Mouse (Mus musculus): Measurements from ENCODE around the gene Sp1. TPM values are rescaled to one million over a fixed set of nuclear protein-coding genes. Genes with fewer than 3 reads are reported as not detected.

Sp1 gene
- polyA plus RNA-seq, 1 experiment from 2014 or later = 7.0 TPM

- ATAC-seq = peak; percentile 72
- Histone ChIP-seq H3K9me3 (replicated peaks; ENCODE audit: control insufficient read depth, low read length) (no peaks in the 10 kb centered on the region), H3K4me1 (ENCODE audit: control insufficient read depth, insufficient read depth, low read length) (peaks cover 14% of the 10 kb centered on the region), H3K4me3 (ENCODE audit: low read depth, low read length) (peak overlapping the region; percentile 83), H3K27me3 (replicated peaks; ENCODE audit: control insufficient read depth, insufficient read depth, low read length) (no peaks in the 10 kb centered on the region), H3K9ac (ENCODE audit: low read length) (peak overlapping the region; percentile 94), H3K4me2 (ENCODE audit: low read length) (peak overlapping the region; percentile 71), H3K36me3 (ENCODE audit: control insufficient read depth, insufficient read depth, low read length) (peaks cover 22% of the 10 kb centered on the region), H3K27ac (ENCODE audit: low read depth, low read length) (peak overlapping the region; percentile 96)
- DNase-seq (ENCODE audit: low spot score) = peak; percentile 84
- 1% methylated on average over 34 of the region's 67 CpGs for WGBS
Measured at GRCm38 (mm10) chr15:102470605-102471294, 64.8 kb downstream of the Sp1 start.

GRCm38 (mm10) chr15:102471295-102471645 lies 65.3 kb downstream of the Sp1 start:
- no peaks in the 10 kb centered on the region for H3K9me3 ChIP-seq (replicated peaks; ENCODE audit: control insufficient read depth, low read length)
- H3K27me3 ChIP-seq (replicated peaks; ENCODE audit: control insufficient read depth, insufficient read depth, low read length) = no peaks in the 10 kb centered on the region
- peak overlapping the region; percentile 94 for H3K9ac ChIP-seq (ENCODE audit: low read length)
- ATAC-seq (no peak), DNase-seq (ENCODE audit: low spot score) (no peak)
- peaks cover 14% of the 10 kb centered on the region for H3K4me1 ChIP-seq (ENCODE audit: control insufficient read depth, insufficient read depth, low read length)
- H3K4me3 ChIP-seq (ENCODE audit: low read depth, low read length) = peak overlapping the region; percentile 83
- peak overlapping the region; percentile 71 for H3K4me2 ChIP-seq (ENCODE audit: low read length)
- under 1% methylated on average over 10 of the region's 10 CpGs for WGBS
- H3K27ac ChIP-seq (ENCODE audit: low read depth, low read length) = peak overlapping the region; percentile 96
- H3K36me3 ChIP-seq (ENCODE audit: control insufficient read depth, insufficient read depth, low read length) = peaks cover 27% of the 10 kb centered on the region

- Histone ChIP-seq H3K27me3 (replicated peaks; ENCODE audit: control insufficient read depth, insufficient read depth, low read length) (no peaks in the 10 kb centered on the region), H3K9ac (ENCODE audit: low read length) (peak overlapping the region; percentile 41; the same call in 1 of the 2 replicates), H3K4me3 (ENCODE audit: low read depth, low read length) (peak overlapping the region; percentile 83), H3K36me3 (ENCODE audit: control insufficient read depth, insufficient read depth, low read length) (peaks cover 32% of the 10 kb centered on the region), H3K4me1 (ENCODE audit: control insufficient read depth, insufficient read depth, low read length) (peaks cover 14% of the 10 kb centered on the region), H3K9me3 (replicated peaks; ENCODE audit: control insufficient read depth, low read length) (no peaks in the 10 kb centered on the region), H3K4me2 (ENCODE audit: low read length) (peak overlapping the region; percentile 71), H3K27ac (ENCODE audit: low read depth, low read length) (no peak overlapping the region)
- DNase-seq (ENCODE audit: low spot score) = no peak
- no peak for ATAC-seq
Measured at GRCm38 (mm10) chr15:102471727-102472126, 65.8 kb downstream of the Sp1 start.

GRCm38 (mm10) chr15:102473246-102473645 lies 67.3 kb downstream of the Sp1 start:
- no peak overlapping the region; the same call in 1 of the 2 replicates for H3K4me2 ChIP-seq (ENCODE audit: low read length)
- H3K27ac ChIP-seq (ENCODE audit: low read depth, low read length) = no peak overlapping the region
- no peak overlapping the region for H3K4me3 ChIP-seq (ENCODE audit: low read depth, low read length)
- 72% methylated on average over 2 of the region's 2 CpGs for WGBS
- H3K27me3 ChIP-seq (replicated peaks; ENCODE audit: control insufficient read depth, insufficient read depth, low read length) = no peaks in the 10 kb centered on the region
- H3K9ac ChIP-seq (ENCODE audit: low read length) = no peak overlapping the region
- no peak for ATAC-seq
- peaks cover 47% of the 10 kb centered on the region for H3K36me3 ChIP-seq (ENCODE audit: control insufficient read depth, insufficient read depth, low read length)
- DNase-seq (ENCODE audit: low spot score) = no peak
- no peaks in the 10 kb centered on the region for H3K9me3 ChIP-seq (replicated peaks; ENCODE audit: control insufficient read depth, low read length)
- peaks cover 14% of the 10 kb centered on the region for H3K4me1 ChIP-seq (ENCODE audit: control insufficient read depth, insufficient read depth, low read length)

GRCm38 (mm10) chr15:102474520-102474919 lies 68.6 kb downstream of the Sp1 start:
- DNase-seq (ENCODE audit: low spot score) (no peak), ATAC-seq (no peak)
- Histone ChIP-seq H3K9me3 (replicated peaks; ENCODE audit: control insufficient read depth, low read length) (no peaks in the 10 kb centered on the region), H3K4me3 (ENCODE audit: low read depth, low read length) (no peak overlapping the region), H3K27me3 (replicated peaks; ENCODE audit: control insufficient read depth, insufficient read depth, low read length) (no peaks in the 10 kb centered on the region), H3K27ac (ENCODE audit: low read depth, low read length) (no peak overlapping the region), H3K4me2 (ENCODE audit: low read length) (no peak overlapping the region), H3K9ac (ENCODE audit: low read length) (no peak overlapping the region), H3K36me3 (ENCODE audit: control insufficient read depth, insufficient read depth, low read length) (peaks cover 58% of the 10 kb centered on the region), H3K4me1 (ENCODE audit: control insufficient read depth, insufficient read depth, low read length) (peaks cover 14% of the 10 kb centered on the region)
- WGBS = 91% methylated on average over 2 of the region's 2 CpGs

- ATAC-seq (no peak), DNase-seq (ENCODE audit: low spot score) (no peak)
- Histone ChIP-seq H3K27me3 (replicated peaks; ENCODE audit: control insufficient read depth, insufficient read depth, low read length) (no peaks in the 10 kb centered on the region), H3K36me3 (ENCODE audit: control insufficient read depth, insufficient read depth, low read length) (peaks cover 89% of the 10 kb centered on the region), H3K4me2 (ENCODE audit: low read length) (no peak overlapping the region), H3K4me3 (ENCODE audit: low read depth, low read length) (no peak overlapping the region), H3K9ac (ENCODE audit: low read length) (no peak overlapping the region), H3K27ac (ENCODE audit: low read depth, low read length) (no peak overlapping the region), H3K9me3 (replicated peaks; ENCODE audit: control insufficient read depth, low read length) (no peaks in the 10 kb centered on the region), H3K4me1 (ENCODE audit: control insufficient read depth, insufficient read depth, low read length) (no peaks in the 10 kb centered on the region)
- 92% methylated on average over 3 of the region's 3 CpGs for WGBS
Measured at GRCm38 (mm10) chr15:102483136-102483535, 77.2 kb downstream of the Sp1 start.

- Histone ChIP-seq H3K9me3 (replicated peaks; ENCODE audit: control insufficient read depth, low read length) (no peaks in the 10 kb centered on the region), H3K4me3 (ENCODE audit: low read depth, low read length) (no peak overlapping the region), H3K4me2 (ENCODE audit: low read length) (no peak overlapping the region), H3K9ac (ENCODE audit: low read length) (no peak overlapping the region), H3K27me3 (replicated peaks; ENCODE audit: control insufficient read depth, insufficient read depth, low read length) (no peaks in the 10 kb centered on the region), H3K4me1 (ENCODE audit: control insufficient read depth, insufficient read depth, low read length) (no peaks in the 10 kb centered on the region), H3K36me3 (ENCODE audit: control insufficient read depth, insufficient read depth, low read length) (peaks cover 93% of the 10 kb centered on the region), H3K27ac (ENCODE audit: low read depth, low read length) (no peak overlapping the region)
- ATAC-seq (no peak), DNase-seq (ENCODE audit: low spot score) (no peak)
- WGBS = 88% methylated on average over 12 of the region's 12 CpGs
Measured at GRCm38 (mm10) chr15:102485853-102486252, 79.9 kb downstream of the Sp1 start.

Other genes starting within 250 kb of the Sp1 start
- 52.1 and 60.4 TPM in 2 replicates for gene Zfp740, start 202.9 kb upstream of the Sp1 start, polyA plus RNA-seq (2014; fragmentation: Nextera tagmentation; extraction: Ambion mirVana)
- 23.3 and 25.6 TPM in 2 replicates for gene Csad, start 201.4 kb upstream of the Sp1 start, polyA plus RNA-seq (2014; fragmentation: Nextera tagmentation; extraction: Ambion mirVana)
- 0.38 and 0.49 TPM in 2 replicates for gene Itgb7, start 174.2 kb upstream of the Sp1 start, polyA plus RNA-seq (2014; fragmentation: Nextera tagmentation; extraction: Ambion mirVana)
- 4.0 and 5.3 TPM in 2 replicates for gene Rarg, start 148.6 kb upstream of the Sp1 start, polyA plus RNA-seq (2014; fragmentation: Nextera tagmentation; extraction: Ambion mirVana)
- not detected in 2 replicates for gene Gm9918, start 135.6 kb upstream of the Sp1 start, polyA plus RNA-seq (2014; fragmentation: Nextera tagmentation; extraction: Ambion mirVana)
- 43.8 and 48.8 TPM in 2 replicates for gene Mfsd5, start 126.7 kb upstream of the Sp1 start, polyA plus RNA-seq (2014; fragmentation: Nextera tagmentation; extraction: Ambion mirVana)
- 11.5 and 13.5 TPM in 2 replicates for gene Espl1, start 109.9 kb upstream of the Sp1 start, polyA plus RNA-seq (2014; fragmentation: Nextera tagmentation; extraction: Ambion mirVana)
- gene Pfdn5, start 80.0 kb upstream of the Sp1 start, polyA plus RNA-seq (2014; fragmentation: Nextera tagmentation; extraction: Ambion mirVana) = 509 and 642 TPM in 2 replicates
- 90.9 and 108 TPM in 2 replicates for gene Myg1, start 74.4 kb upstream of the Sp1 start, polyA plus RNA-seq (2014; fragmentation: Nextera tagmentation; extraction: Ambion mirVana)
- 43.2 and 48.2 TPM in 2 replicates for gene Aaas, start 55.4 kb upstream of the Sp1 start, polyA plus RNA-seq (2014; fragmentation: Nextera tagmentation; extraction: Ambion mirVana)
- 0.33 and 0.39 TPM in 2 replicates for gene Sp7, start 39.0 kb upstream of the Sp1 start, polyA plus RNA-seq (2014; fragmentation: Nextera tagmentation; extraction: Ambion mirVana)
- 0.11 and 0.25 TPM in 2 replicates for gene Amhr2, start 39.2 kb downstream of the Sp1 start, polyA plus RNA-seq (2014; fragmentation: Nextera tagmentation; extraction: Ambion mirVana)
- 103 and 116 TPM in 2 replicates for gene Prr13, start 52.9 kb downstream of the Sp1 start, polyA plus RNA-seq (2014; fragmentation: Nextera tagmentation; extraction: Ambion mirVana)
- 187 and 226 TPM in 2 replicates for gene Pcbp2, start 64.4 kb downstream of the Sp1 start, polyA plus RNA-seq (2014; fragmentation: Nextera tagmentation; extraction: Ambion mirVana)
- 13.4 TPM in 1 of 2 replicates, not detected in the other for gene Gm10337, start 97.6 kb downstream of the Sp1 start, polyA plus RNA-seq (2014; fragmentation: Nextera tagmentation; extraction: Ambion mirVana)
- gene Map3k12, start 110.9 kb downstream of the Sp1 start, polyA plus RNA-seq (2014; fragmentation: Nextera tagmentation; extraction: Ambion mirVana) = 28.6 and 36.9 TPM in 2 replicates
- 83.9 and 90.7 TPM in 2 replicates for gene Tarbp2, start 112.0 kb downstream of the Sp1 start, polyA plus RNA-seq (2014; fragmentation: Nextera tagmentation; extraction: Ambion mirVana)
- gene Npff, start 118.8 kb downstream of the Sp1 start, polyA plus RNA-seq (2014; fragmentation: Nextera tagmentation; extraction: Ambion mirVana) = 1.3 and 1.4 TPM in 2 replicates
- not detected in 2 replicates for gene Gm28047, start 218.9 kb downstream of the Sp1 start, polyA plus RNA-seq (2014; fragmentation: Nextera tagmentation; extraction: Ambion mirVana)
- 12.6 and 15.4 TPM in 2 replicates for gene Atf7, start 219.3 kb downstream of the Sp1 start, polyA plus RNA-seq (2014; fragmentation: Nextera tagmentation; extraction: Ambion mirVana)